Mouse (Mus musculus) common myeloid progenitor, adult 5-6 weeks (primary cell): ENCODE results near the gene Rpp14. TPM values are rescaled to one million over a fixed set of nuclear protein-coding genes. Genes with fewer than 3 reads are reported as not detected.

Experiments
- ATAC-seq: replicated peaks from 2 replicates; pipeline ENCODE4 v1.8.0; 2016; ENCODE audit warnings: low read depth, mild to moderate bottlenecking, moderate TSS enrichment, inconsistent platforms; ENCODE audit not compliant: poor library complexity, severe bottlenecking
- total RNA-seq: library from RNA; stranded (forward); fragments of 200-1000, 187-1606 nt; gene quantifications from 2 replicates; pipeline ENCODE4 v1.2.3, GENCODE M21; 2017

The Rpp14 gene
- total RNA-seq, 1 experiment from 2014 or later = 65.8 TPM

GRCm38 (mm10) chr14:8054310-8055102 lies 25.7 kb upstream of the Rpp14 start:
- no peak for ATAC-seq

DNA sequence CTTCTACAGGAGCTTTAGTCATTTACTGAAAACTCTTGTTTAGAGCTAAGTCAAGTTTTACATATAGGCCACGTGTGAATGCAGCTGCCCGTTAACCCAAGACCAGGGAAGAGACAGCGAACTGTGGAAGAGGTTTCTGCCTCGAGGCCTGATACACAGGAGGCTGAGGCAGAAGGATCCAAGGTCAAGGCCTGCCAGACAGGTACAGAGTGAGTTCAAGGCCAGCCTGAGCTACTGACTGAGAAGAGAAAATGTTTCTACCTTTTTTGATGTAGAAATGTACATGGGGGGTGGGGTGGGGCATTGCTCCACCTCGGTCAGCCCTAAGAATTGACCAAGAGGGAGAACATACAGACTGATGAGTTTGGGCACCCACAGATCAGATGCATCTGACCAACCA lies 24.1 kb upstream of the Rpp14 start:
- ATAC-seq = no peak

GRCm38 (mm10) chr14:8059938-8060337 lies 20.2 kb upstream of the Rpp14 start:
- ATAC-seq = no peak

GRCm38 (mm10) chr14:8062076-8062475 lies 18.1 kb upstream of the Rpp14 start:
- ATAC-seq = no peak

- no peak for ATAC-seq
Observed at GRCm38 (mm10) chr14:8062537-8063301, 17.4 kb upstream of the Rpp14 start.

GRCm38 (mm10) chr14:8063835-8064785 lies 16.1 kb upstream of the Rpp14 start:
- peak; percentile 88 for ATAC-seq

- peak; percentile 74 for ATAC-seq
Observed at GRCm38 (mm10) chr14:8080718-8081117, 551 bp downstream of the Rpp14 start.

DNA sequence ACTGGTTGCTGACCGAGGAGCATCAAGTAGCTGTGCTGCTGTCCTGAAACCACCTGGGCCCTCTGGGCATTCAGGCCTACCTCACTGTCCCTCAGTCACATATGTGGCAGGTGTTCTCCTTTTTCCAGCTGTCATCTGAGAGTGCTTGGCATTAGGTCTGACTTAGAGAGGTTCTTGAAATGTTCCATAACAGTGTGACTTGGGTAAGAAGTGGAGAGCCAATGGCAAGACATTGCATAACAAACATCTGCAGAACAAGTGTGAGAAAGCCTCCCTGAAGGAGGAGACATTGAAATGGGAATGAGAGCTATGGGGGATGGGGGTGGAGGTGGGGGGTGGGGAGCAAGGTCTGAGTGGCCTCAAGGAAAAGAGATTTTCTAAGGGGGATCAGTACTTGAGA lies 2.8 kb downstream of the Rpp14 start:
- no peak for ATAC-seq

GRCm38 (mm10) chr14:8089016-8089415 lies 8.8 kb downstream of the Rpp14 start:
- no peak for ATAC-seq

GRCm38 (mm10) chr14:8092573-8092972 lies 12.4 kb downstream of the Rpp14 start:
- ATAC-seq = peak; percentile 71; the same call in 1 of the 2 replicates

GRCm38 (mm10) chr14:8093427-8093826 lies 13.3 kb downstream of the Rpp14 start:
- ATAC-seq = peak; percentile 9; the same call in 1 of the 2 replicates

DNA sequence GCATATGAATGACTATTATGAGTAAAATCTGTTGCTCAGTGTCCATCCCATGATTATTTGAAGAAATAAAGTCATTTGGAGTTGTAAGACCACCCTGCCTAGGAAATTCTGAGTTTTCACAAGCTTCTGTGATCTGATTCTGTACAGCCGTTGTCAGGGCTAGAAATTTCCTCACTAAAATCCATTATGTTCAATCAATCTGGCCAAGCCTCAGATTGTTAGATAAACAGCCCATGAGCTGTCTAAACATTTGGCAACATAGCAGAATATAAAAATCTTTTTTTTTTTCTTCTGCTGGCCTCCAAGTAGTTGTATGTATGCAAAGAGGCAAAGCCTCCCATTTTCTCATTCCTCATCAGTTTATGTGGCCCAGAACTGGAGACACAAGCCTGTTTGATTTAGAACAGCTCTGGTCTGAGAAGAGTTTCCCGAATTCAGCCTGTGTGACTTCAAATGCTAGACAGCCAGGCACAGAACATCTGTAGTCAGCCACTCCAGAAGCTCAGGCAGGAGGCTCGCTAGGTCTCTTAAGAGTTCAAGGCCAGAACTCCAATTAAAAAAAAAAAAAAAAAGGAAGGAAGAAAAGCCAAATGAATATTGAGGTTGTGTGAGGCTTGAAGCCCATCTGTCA lies 14.9 kb downstream of the Rpp14 start:
- ATAC-seq = no peak

GRCm38 (mm10) chr14:8095562-8095950 lies 15.4 kb downstream of the Rpp14 start:
- ATAC-seq = no peak

- ATAC-seq = peak; percentile 83
Observed at GRCm38 (mm10) chr14:8097978-8098686, 18.0 kb downstream of the Rpp14 start, which contains the start of gene Pxk. Gene Pxk, plus strand, starts transcription at chr14:8098211.

DNA sequence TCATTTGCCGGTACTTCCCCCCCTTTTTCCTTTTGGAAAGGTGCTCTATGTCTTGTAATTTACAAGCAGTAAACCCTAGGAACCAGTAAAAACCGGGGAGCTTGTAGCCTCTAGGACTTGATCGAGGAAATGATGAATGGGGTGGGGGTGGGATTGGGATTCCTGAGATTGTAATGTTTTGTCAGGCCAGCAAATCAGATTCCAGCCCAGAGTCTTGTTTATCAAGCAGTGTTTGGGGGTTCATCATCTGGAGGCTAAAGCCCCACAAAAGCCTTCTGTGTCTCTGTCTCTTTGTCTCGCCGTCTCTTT lies 18.5 kb downstream of the Rpp14 start:
- no peak for ATAC-seq

DNA sequence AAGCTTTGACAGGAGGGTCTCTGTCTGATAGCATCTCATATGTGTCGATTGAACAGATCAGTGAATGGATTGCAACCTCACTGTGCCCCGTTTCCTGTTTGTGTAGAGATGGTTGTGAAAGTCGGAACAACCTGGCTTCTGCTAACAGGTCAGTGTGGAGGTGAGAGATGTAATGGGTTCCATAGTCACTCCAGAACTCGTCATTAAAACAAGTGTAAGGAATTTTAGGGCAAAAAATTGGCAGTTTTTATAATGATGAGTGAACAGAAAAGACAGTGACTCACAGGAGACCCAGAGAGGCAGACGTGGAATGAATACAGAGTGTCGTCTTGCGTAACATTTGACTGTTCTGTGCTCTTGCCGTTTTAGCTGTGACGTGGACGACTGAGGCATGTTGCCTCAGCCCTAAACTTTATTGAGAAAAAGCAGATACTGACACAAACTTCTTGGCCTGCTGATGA lies 19.4 kb downstream of the Rpp14 start:
- peak; percentile 62 for ATAC-seq

DNA sequence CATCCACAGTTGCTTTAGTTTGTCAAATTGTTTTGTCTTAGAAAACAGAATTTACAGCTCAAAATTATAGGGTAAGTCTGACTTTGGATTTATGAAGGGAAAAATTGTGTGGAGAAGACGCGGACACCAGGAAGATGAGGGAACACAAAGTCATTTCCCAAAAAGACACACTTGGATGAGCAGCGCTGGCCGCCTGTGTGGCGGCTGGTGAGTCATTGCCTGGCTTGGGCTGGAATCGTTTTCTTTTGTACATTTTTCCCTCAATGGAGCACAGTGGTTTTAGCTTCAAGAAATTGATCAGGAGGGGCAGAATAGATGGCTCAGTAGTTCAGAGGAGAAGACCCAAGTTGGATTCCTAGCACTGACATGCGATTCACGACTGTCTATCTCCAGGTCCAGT lies 21.7 kb downstream of the Rpp14 start:
- ATAC-seq = no peak

DNA sequence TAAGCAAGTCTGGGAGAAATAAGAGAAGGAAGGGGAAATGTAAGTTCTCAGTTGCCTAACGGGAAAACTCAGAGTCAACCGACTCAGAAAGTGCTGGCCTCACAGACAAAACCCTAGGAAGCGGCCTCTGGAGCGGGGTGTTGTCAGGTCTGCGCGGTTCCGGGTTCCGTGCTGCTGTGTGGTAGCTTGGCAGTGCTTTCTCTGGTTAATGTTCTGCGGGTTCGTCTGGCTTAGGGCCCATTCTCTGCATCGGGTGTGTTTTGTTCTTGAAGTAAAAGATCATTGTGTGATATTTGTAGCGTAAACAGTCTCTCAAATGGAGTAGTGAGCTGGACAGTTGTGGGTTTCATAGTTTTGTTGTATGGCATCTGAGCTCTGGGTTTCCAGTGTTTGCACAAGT lies 22.5 kb downstream of the Rpp14 start:
- no peak for ATAC-seq

GRCm38 (mm10) chr14:8108047-8108446 lies 27.9 kb downstream of the Rpp14 start:
- no peak for ATAC-seq
